Mouse (Mus musculus) intestine, embryonic 15.5 days (tissue): ENCODE data around the gene Runx1. TPM values are rescaled to one million over a fixed set of nuclear protein-coding genes. Genes with fewer than 3 reads are reported as not detected.

Experiments used
- ATAC-seq: fragments of 200-750 bp; cut with Nextera tagmentation; 2 replicates; pipeline ENCODE4 v1.8.0; 2017; ENCODE audit warnings: moderate TSS enrichment, moderate library complexity
- H3K27ac ChIP-seq: fragments of 300-500 bp; sonication (generic); 2 replicates; pipeline ENCODE4 v1.5.1; 2015; ENCODE audit warnings: mild to moderate bottlenecking, inconsistent platforms
- H3K27me3 ChIP-seq: fragments of 300-500 bp; sonication (generic); replicated peaks from 2 replicates; pipeline ENCODE4 v1.6.1; 2015; ENCODE audit warnings: inconsistent platforms
- H3K36me3 ChIP-seq: fragments of 300-500 bp; sonication (generic); 2 replicates; pipeline ENCODE4 v1.6.1; 2015; ENCODE audit warnings: inconsistent platforms
- H3K4me1 ChIP-seq: fragments of 300-500 bp; sonication (generic); replicated peaks from 2 replicates; pipeline ENCODE4 v1.6.1; 2015; ENCODE audit warnings: inconsistent platforms
- H3K4me2 ChIP-seq: fragments of 300-500 bp; sonication (generic); replicated peaks from 2 replicates; pipeline ENCODE4 v1.6.1; 2015; ENCODE audit warnings: mild to moderate bottlenecking, inconsistent platforms
- H3K4me3 ChIP-seq: fragments of 300-500 bp; sonication (generic); replicated peaks from 2 replicates; pipeline ENCODE4 v1.5.1; 2015; ENCODE audit warnings: inconsistent platforms
- H3K9ac ChIP-seq: fragments of 300-500 bp; sonication (generic); 2 replicates; pipeline ENCODE4 v1.6.1; 2015; ENCODE audit warnings: inconsistent platforms
- H3K9me3 ChIP-seq: fragments of 300-500 bp; sonication (generic); 2 replicates; pipeline ENCODE4 v1.6.1; 2016; ENCODE audit warnings: inconsistent platforms
- WGBS: fragments of 180-500 bp; shearing (Covaris S2); methylation state at CpG from one replicate; pipeline ENCODE4 v1.1.7; 2015; 5-methylcytosine and 5-hydroxymethylcytosine counted together
- polyA plus RNA-seq: library from polyadenylated mRNA; unstranded; fragments of >200 nt; fragmentation: Nextera tagmentation; extraction: Ambion mirVana; gene quantifications from 2 replicates; pipeline ENCODE4 v1.2.1, GENCODE M21; 2015

The Runx1 gene
- polyA plus RNA-seq, 1 experiment from 2014 or later: 2.5 TPM

DNA sequence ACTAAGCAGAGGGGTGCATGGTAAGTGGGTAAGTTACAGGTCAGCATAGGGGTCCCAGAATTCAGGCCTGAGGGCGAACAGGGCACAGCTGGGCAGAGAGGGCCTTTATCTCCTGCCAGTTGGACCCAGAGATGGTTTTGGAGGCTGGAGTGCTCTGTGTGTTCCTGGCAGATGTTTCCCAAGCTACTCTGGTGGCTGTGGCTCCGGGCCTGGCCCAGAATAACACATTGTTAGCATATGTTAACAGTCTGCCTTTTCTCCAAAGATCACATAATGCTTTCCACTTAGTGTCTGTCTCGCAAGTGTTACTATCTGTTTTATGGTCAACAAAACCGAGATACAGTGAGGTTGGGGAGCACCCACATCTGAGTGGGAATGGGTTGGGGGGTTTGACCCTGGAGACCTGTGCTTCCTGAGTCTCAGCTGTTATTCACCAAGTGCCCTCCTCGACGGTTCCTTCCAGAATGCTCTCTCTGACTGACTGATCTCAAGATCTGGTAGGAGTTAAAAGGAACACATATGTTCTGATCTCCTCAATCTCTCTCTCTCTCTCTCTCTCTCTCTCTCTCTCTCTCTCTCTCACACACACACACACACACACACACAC is 39.6 kb downstream of the Runx1 start:
- Histone ChIP-seq H3K9me3 (no peaks in the 10 kb centered on the region), H3K36me3 (no peaks in the 10 kb centered on the region), H3K27me3 (no peaks in the 10 kb centered on the region), H3K4me3 (no peak overlapping the region), H3K4me2 (no peak overlapping the region), H3K27ac (no peak overlapping the region), H3K4me1 (0 out of 2 replicates have a peak, but pooled peaks cover 5% of the 10 kb centered on the region), H3K9ac (no peak overlapping the region)
- ATAC-seq: no peak
- WGBS: 63% methylated on average over 6 of the region's 6 CpGs

DNA sequence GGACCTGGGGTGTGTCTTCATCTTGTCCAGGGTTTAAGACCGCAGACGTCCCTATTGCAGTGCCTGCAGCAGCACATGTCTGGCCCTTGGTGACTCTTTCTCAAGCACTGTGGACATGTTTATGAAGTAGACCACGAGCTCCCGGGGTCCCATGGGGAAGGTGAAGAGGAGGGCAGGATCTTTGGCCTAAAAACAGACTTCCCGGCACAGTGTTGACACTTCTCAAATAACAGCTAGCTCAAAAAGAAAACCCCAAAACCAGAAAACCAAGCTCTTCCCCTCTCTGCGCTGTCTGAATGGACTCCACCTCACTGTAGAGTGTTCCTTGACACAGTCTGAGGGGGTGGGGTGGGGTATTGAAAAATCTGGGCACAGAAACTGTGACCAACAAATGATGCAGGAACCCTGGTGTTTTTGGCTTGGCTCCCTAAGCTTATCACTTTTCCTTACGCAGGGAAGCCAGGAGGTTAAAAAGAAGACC is 42.3 kb downstream of the Runx1 start:
- H3K4me3 ChIP-seq: no peak overlapping the region
- no peak overlapping the region for H3K9ac ChIP-seq
- 0 out of 2 replicates have a peak, but pooled peaks cover 5% of the 10 kb centered on the region for H3K4me1 ChIP-seq
- no peaks in the 10 kb centered on the region for H3K27me3 ChIP-seq
- H3K4me2 ChIP-seq: no peak overlapping the region
- no peak overlapping the region for H3K27ac ChIP-seq
- no peak for ATAC-seq
- no peaks in the 10 kb centered on the region for H3K9me3 ChIP-seq
- 45% methylated on average over 7 of the region's 7 CpGs for WGBS
- no peaks in the 10 kb centered on the region for H3K36me3 ChIP-seq

DNA sequence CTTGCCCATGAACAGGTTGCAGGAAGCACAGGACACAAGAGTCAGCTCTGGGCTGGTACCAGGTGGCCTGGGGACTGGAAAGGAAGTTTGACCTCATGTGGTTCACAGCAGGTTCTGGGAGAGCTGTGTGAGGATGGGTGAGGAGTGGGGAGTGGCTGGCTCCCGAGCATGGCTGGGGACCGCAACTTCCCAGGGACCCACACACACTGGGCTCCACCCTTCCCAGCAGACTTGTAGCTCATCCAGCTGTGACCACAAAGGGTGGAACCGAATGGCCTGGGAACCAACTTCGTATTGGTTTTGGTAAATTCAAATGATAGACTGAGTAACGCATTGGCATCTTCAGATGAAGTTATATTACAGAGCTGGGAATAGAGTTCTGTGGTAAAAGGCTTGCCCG is 43.5 kb downstream of the Runx1 start:
- Histone ChIP-seq H3K27me3 (no peaks in the 10 kb centered on the region), H3K4me1 (0 out of 2 replicates have a peak, but pooled peaks cover 5% of the 10 kb centered on the region), H3K27ac (no peak overlapping the region), H3K9ac (no peak overlapping the region), H3K9me3 (no peaks in the 10 kb centered on the region), H3K4me3 (no peak overlapping the region), H3K4me2 (no peak overlapping the region), H3K36me3 (no peaks in the 10 kb centered on the region)
- no peak for ATAC-seq
- 81% methylated on average over 6 of the region's 6 CpGs for WGBS

DNA sequence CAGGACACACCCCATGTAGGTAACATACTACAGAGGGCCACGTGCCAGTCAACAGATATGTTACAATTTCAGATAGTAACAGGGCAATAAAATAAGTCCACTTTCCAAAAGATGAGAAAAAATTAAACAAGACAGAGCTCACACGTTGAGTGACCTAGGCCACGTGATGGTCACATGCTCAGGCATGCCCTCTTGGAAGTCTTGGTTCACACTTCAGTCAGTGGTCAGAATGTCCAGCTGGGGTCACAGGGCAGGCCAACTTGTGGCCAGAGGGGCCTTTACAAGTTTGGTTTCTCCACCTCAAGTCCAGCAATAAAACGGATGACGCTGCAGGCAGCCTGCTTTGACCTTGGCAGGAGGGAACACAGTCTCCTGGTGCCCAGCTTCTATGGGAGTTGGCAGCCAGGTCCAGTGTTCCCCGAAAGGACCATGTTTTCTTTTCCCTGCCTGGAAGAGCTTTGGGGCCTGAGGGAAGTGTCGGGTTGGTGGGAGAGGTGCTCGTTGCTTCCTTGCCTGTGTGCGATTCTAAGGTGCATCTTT is 46.0 kb downstream of the Runx1 start:
- Histone ChIP-seq H3K4me2 (no peak overlapping the region), H3K36me3 (no peaks in the 10 kb centered on the region), H3K27ac (no peak overlapping the region), H3K27me3 (no peaks in the 10 kb centered on the region), H3K4me1 (no peaks in the 10 kb centered on the region), H3K9ac (no peak overlapping the region), H3K9me3 (no peaks in the 10 kb centered on the region), H3K4me3 (no peak overlapping the region)
- no peak for ATAC-seq
- WGBS: 84% methylated on average over 9 of the region's 9 CpGs

DNA sequence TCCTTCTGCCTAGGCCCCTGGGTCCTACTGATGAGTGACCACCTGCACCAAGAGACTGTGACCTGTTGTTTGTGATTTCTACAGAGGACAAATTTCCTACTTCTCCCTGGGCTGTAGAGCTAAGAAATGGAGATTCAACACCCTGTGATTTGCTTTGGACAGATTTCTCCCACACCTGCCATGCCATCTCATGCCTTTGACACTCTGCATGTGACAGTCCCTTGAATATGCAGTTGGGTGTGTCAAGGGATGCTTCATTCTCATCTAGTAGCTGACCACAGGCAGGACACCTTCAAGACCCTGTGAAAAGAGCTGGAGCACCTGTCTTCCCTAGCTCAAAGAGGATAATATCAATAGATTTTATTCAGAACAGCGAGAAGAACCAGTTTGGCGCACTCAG is 46.8 kb downstream of the Runx1 start:
- Histone ChIP-seq H3K27ac (no peak overlapping the region), H3K4me3 (no peak overlapping the region), H3K9ac (no peak overlapping the region), H3K36me3 (no peaks in the 10 kb centered on the region), H3K9me3 (no peaks in the 10 kb centered on the region), H3K4me2 (no peak overlapping the region), H3K4me1 (no peaks in the 10 kb centered on the region), H3K27me3 (no peaks in the 10 kb centered on the region)
- ATAC-seq: no peak
- WGBS: 94% methylated on average over 2 of the region's 2 CpGs

DNA sequence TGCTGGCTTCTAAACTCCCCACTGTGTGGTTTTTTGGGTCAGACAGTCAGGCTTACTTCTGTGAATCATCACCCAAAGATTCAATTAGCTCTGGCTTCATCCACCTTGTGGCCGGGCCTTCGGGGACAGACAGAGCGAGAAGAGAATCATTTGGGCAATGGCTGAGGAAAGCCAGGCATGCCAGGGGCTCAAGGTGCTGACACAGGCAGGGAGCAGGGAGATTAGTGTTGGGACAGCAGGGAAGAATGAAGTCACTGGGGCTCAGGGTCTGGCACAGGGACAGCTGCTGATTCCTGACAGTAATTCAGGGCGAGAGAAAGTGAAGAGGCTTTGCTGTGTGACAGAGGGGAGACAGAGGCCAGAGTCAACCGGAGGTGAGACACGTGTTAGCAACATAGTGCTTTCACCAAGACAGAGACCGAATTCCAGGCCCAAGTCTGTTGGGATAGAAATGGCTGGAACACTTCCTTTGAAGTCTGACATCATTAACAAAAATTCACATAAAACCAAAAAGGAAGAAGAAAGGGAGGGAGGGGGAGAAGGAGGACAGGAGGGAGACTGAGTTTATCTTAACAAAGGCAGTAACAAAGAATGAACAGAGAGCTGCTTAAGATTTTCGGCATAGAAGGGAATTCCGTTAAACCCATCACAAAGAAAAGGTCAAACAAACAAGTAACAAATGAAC is 47.7 kb downstream of the Runx1 start:
- no peaks in the 10 kb centered on the region for H3K4me1 ChIP-seq
- no peak overlapping the region for H3K27ac ChIP-seq
- H3K27me3 ChIP-seq: no peaks in the 10 kb centered on the region
- no peaks in the 10 kb centered on the region for H3K36me3 ChIP-seq
- H3K9me3 ChIP-seq: no peaks in the 10 kb centered on the region
- H3K4me3 ChIP-seq: no peak overlapping the region
- H3K4me2 ChIP-seq: no peak overlapping the region
- ATAC-seq: no peak
- no peak overlapping the region for H3K9ac ChIP-seq
- 41% methylated on average over 9 of the region's 9 CpGs for whole genome bisulfite sequencing

GRCm38 (mm10) chr16:92767862-92768261 is 58.1 kb downstream of the Runx1 start:
- no peaks in the 10 kb centered on the region for H3K9me3 ChIP-seq
- H3K36me3 ChIP-seq: no peaks in the 10 kb centered on the region
- no peaks in the 10 kb centered on the region for H3K4me1 ChIP-seq
- no peaks in the 10 kb centered on the region for H3K27me3 ChIP-seq
- no peak overlapping the region for H3K27ac ChIP-seq
- ATAC-seq: no peak
- no peak overlapping the region for H3K4me3 ChIP-seq
- WGBS: 81% methylated on average over 4 of the region's 4 CpGs
- no peak overlapping the region for H3K4me2 ChIP-seq
- H3K9ac ChIP-seq: no peak overlapping the region

DNA sequence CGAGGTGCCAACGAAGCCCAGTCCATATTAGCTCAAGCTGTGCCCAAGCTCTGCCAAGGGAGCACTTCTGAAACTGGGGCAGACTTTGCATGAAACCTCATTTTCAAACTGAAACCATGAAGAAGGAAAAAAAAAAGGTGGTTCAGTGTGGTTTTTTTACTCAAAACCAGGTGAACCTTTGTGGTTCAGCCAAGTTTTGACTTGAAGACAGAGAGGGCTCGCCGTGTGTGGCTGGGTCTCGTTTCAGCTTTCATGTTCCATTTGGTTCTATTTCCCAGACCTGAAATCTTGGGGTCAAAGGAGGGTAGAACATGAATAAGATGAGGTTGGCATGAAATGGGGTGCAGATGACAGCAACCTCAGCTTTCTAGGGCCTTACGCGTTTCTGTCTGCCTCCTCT is 58.5 kb downstream of the Runx1 start:
- H3K9ac ChIP-seq: no peak overlapping the region
- no peak overlapping the region for H3K4me2 ChIP-seq
- WGBS: 91% methylated on average over 7 of the region's 7 CpGs
- no peaks in the 10 kb centered on the region for H3K36me3 ChIP-seq
- no peak for ATAC-seq
- no peaks in the 10 kb centered on the region for H3K27me3 ChIP-seq
- H3K4me3 ChIP-seq: no peak overlapping the region
- no peak overlapping the region for H3K27ac ChIP-seq
- no peaks in the 10 kb centered on the region for H3K4me1 ChIP-seq
- no peaks in the 10 kb centered on the region for H3K9me3 ChIP-seq

GRCm38 (mm10) chr16:92764741-92765396 is 61.1 kb downstream of the Runx1 start:
- Histone ChIP-seq H3K4me1 (0 out of 2 replicates have a peak, but pooled peaks cover 5% of the 10 kb centered on the region), H3K36me3 (no peaks in the 10 kb centered on the region), H3K9me3 (no peaks in the 10 kb centered on the region), H3K27me3 (no peaks in the 10 kb centered on the region), H3K27ac (no peak overlapping the region), H3K4me3 (no peak overlapping the region), H3K4me2 (no peak overlapping the region), H3K9ac (no peak overlapping the region)
- WGBS: 76% methylated on average over 13 of the region's 13 CpGs
- no peak for ATAC-seq

DNA sequence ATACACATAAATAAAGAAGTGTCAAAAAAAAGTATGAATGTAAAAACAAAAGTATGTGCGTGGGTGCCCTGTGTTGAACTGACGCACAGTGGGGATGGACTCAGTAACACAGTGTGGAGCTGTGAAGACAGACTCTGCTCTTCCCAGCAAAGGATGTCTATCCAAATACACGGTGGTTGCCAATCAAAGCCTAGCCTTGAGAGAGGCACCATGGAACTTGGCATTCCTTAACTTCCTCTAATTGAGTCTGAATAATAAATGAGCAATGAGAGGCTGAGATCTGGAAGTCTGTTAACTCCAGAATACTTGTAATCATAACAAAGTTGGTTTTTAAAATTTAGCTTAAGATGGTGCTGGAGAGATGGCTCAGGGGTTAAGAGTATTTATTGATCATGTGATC is 62.3 kb downstream of the Runx1 start:
- Histone ChIP-seq H3K27ac (no peak overlapping the region), H3K4me3 (no peak overlapping the region), H3K36me3 (no peaks in the 10 kb centered on the region), H3K9me3 (no peaks in the 10 kb centered on the region), H3K4me1 (0 out of 2 replicates have a peak, but pooled peaks cover 5% of the 10 kb centered on the region), H3K9ac (no peak overlapping the region), H3K4me2 (no peak overlapping the region), H3K27me3 (no peaks in the 10 kb centered on the region)
- WGBS: 90% methylated on average over 3 of the region's 3 CpGs
- ATAC-seq: no peak

- 48% methylated on average over 15 of the region's 15 CpGs for WGBS
- H3K4me3 ChIP-seq: no peak overlapping the region
- H3K9ac ChIP-seq: no peak overlapping the region
- no peak overlapping the region for H3K4me2 ChIP-seq
- H3K4me1 ChIP-seq: 0 out of 2 replicates have a peak, but pooled peaks cover 5% of the 10 kb centered on the region
- H3K9me3 ChIP-seq: no peaks in the 10 kb centered on the region
- no peaks in the 10 kb centered on the region for H3K27me3 ChIP-seq
- H3K27ac ChIP-seq: no peak overlapping the region
- no peaks in the 10 kb centered on the region for H3K36me3 ChIP-seq
- ATAC-seq: no peak
These were observed 63.9 kb downstream of the Runx1 start for GRCm38 (mm10) chr16:92761968-92762521.

GRCm38 (mm10) chr16:92760091-92760490 is 65.9 kb downstream of the Runx1 start:
- no peak for ATAC-seq
- H3K4me3 ChIP-seq: no peak overlapping the region
- H3K27me3 ChIP-seq: no peaks in the 10 kb centered on the region
- no peak overlapping the region for H3K9ac ChIP-seq
- no peak overlapping the region for H3K27ac ChIP-seq
- 71% methylated on average over 3 of the region's 3 CpGs for WGBS
- no peaks in the 10 kb centered on the region for H3K36me3 ChIP-seq
- H3K4me2 ChIP-seq: no peak overlapping the region
- 0 out of 2 replicates have a peak, but pooled peaks cover 5% of the 10 kb centered on the region for H3K4me1 ChIP-seq
- H3K9me3 ChIP-seq: no peaks in the 10 kb centered on the region
